Mouse (Mus musculus) embryo, embryonic 11 days (tissue): ENCODE measurements at regions not wholly inside any gene's neighbourhood (a gene's known extent, or its start where the extent isn't known, plus 50 kb on each side); places are given as distances from the start of the nearest gene placed in this dataset.

Experiments used
- DNase-seq: peaks from one replicate; pipeline ENCODE4 v3.0.0-alpha.2; 2015

DNA sequence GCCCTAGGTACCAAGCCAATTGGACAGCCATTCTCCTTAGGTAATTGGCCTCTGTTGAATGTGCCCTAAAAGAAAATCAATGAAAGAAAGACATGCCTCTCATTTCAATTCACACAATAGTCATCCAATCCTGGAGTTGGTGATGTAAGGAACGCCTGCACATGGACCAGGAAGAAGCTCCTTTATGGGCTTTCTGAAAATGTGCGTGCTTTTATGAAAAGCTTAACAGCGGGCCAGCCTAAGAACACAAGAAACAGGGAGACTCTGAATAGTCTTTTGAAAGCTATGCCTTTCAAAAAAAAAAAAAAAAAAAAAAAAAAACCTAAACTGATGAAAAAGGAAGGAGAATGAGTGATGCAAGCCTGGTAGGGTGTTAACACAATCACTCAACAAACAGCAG lies 183.1 kb downstream of the Pcdh19 start:
- DNase-seq: no peak

DNA sequence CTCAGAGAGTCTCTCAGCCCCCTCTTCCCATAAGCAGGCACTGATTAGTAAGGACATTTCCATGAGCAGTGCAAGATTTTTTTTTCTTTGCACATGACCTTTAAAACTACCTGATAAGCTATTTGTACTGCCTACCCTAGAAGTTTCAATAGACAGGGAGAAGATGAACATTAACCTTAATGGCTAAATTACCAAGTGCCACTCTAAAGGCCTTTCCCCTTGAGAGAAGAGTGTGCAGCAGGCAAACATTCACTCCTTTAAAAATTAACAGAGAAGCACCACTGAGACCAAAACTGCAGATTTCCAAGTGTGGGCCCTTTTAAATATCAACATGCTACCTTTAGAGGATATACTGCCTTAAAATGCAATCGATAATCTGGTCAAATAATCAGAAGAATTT lies 226.9 kb downstream of the Pcdh19 start:
- no peak for DNase-seq

DNA sequence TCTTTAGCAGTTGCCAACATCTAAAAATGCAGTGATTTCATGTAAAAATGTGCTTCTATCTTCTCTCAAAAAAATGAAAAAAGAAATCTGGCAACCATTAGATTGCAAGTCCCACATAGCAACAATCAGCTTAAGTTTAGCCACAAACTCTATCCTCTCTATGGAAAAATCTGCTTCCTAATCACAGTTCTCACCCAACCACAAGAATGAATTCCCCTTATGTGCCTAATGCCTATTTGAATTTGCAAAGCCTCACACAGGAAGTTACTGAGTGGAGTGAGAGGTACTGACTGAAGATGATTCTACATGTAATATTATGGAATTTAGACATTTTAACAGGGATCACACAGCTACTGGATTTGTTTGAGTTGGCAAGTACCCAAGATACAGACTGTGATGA lies 241.4 kb downstream of the Pcdh19 start:
- no peak for DNase-seq

DNA sequence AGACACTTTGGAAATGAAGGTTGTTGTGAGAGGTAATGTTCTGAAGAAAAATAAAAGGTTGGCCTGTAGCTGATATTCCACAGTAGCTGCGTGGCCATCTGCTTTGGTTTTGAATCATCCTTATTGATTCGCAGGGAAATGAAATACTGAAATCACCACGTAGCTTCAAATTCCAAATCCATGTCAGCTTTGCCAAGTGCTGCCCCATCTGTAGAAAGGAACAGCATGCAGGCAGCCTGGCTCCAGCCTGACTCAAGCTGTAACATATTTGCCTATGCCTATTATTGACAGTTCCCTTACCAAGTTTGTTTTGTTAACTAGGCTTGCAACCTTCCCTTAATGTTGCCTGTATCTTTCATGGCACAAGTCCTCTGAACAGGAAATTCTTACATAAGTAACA lies 286.3 kb downstream of the Pcdh19 start:
- DNase-seq: no peak

DNA sequence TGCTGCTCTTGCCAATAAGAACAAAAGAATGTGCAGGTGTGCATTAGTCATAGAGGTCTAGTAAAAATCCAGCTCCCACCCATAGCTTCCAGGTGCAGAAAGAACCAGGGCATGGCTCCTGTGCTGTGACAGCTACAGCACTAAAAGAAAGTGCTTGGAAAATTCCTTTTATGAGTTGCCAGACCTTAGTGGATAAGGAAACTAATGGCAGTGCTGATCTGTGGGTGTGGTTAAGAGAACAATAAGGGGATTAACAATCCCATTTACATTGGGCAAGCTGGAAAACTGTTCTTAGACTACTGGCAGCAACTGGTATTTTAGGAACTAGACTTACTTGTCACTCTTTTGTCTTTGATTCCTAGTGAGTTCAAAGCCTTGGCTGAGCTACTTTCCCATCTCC lies 301.0 kb downstream of the Pcdh19 start:
- no peak for DNase-seq

DNA sequence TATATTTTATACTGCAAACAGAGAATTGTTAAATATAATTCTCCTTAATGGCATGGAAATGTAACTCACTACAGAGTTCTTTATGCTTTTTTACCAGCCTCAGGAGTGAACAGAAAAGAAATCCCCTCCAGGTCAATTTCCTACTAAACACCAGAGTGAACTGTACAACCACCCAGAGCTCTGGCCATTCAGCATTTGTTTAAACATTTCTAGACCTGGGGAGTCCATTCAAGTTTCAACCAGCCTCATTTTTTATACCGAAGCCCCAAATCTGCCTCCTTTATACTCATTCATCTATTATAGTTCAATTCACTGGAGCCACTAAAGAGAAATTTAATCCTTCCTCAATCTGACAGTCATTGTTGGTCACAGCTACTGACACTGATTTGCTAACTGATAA lies 314.8 kb downstream of the Pcdh19 start:
- peak; percentile 0 for DNase-seq

DNA sequence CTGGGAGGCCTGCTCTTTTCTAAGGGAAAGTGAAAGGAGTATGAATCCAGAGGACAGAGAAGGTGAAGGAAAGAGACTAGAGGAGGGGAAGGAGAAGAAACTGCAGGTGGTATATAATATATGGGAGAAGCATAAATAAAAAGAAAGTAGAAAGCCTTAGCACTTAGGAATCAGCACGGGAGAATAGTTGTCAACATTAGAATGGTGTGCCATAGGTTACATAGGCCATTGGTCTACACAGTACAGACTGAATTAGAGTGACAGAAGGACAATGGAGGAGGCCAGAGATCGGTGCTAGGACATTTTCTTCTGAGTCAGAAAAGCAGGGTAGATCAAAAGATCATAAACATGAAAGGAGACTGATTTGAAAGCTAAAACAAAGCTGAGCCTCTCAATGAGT lies 315.7 kb downstream of the Pcdh19 start:
- no peak for DNase-seq

DNA sequence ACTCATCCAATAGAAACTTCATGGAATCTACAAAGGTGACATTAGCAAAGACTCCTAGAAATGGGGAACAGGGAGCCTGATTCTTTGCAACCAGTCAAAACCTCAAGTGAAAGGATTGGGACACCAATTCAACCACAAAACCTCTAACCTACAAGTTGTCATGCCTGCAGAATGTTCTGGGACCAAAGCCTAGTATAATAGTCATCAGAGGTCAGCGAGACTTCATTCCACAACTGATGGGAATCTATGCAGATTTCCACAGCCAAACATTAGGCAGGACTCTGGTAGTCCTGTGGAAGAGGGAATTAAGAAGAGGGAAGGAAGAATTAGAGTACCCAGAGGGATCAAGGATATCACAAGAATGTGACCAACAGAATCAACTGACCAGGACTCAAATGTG lies 316.4 kb downstream of the Pcdh19 start:
- DNase-seq: no peak

DNA sequence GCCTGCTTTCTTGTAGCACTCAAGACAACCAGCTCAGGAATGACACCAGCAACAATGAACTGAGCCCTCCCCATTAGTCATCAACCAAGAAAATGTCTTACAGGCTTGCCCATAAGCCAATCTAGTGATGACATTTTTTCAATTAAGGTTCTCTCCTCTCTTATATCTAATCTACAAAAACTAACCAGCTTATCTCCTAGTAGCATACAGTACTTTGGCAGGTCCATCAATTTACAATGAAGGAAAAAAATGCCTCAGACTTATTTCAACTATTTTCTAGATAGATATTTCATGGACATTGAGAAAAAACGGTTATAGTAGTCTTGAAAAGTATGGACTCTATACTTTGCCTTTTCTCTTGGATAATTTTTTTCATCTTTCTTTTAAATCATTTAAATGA lies 328.0 kb downstream of the Pcdh19 start:
- no peak for DNase-seq
